Mouse (Mus musculus) hindbrain, embryonic 14.5 days (tissue): ENCODE measurements around the gene Gpr31b. TPM values are rescaled to one million over a fixed set of nuclear protein-coding genes. Genes with fewer than 3 reads are reported as not detected.

Experiments
- polyA plus RNA-seq: library from polyadenylated mRNA; unstranded; fragments of >200 nt; fragmentation: Nextera tagmentation; extraction: Ambion mirVana; gene quantifications from 2 replicates; pipeline ENCODE4 v1.2.1, GENCODE M21; 2014

Gpr31b gene
- polyA plus RNA-seq, 1 experiment from 2014 or later: 0.16 TPM

Other genes starting within 250 kb of the Gpr31b start
- gene Mas1, start 184.2 kb downstream of the Gpr31b start, polyA plus RNA-seq: 0.31 TPM in 1 of 2 replicates, not detected in the other
- gene Mrgprh, start 176.3 kb downstream of the Gpr31b start, polyA plus RNA-seq: not detected in 2 replicates
- 1.8 and 2.5 TPM in 2 replicates for gene Pnldc1, start 142.1 kb downstream of the Gpr31b start, polyA plus RNA-seq
- 392 and 417 TPM in 2 replicates for gene Tcp1, start 136.6 kb downstream of the Gpr31b start, polyA plus RNA-seq
- 112 and 138 TPM in 2 replicates for gene Mrpl18, start 136.0 kb downstream of the Gpr31b start, polyA plus RNA-seq
- 0.52 and 1.1 TPM in 2 replicates for gene Acat3, start 111.7 kb downstream of the Gpr31b start, polyA plus RNA-seq
- 216 and 283 TPM in 2 replicates for gene Acat2, start 91.5 kb downstream of the Gpr31b start, polyA plus RNA-seq
- gene Wtap, start 58.1 kb downstream of the Gpr31b start, polyA plus RNA-seq: 120 and 123 TPM in 2 replicates
- gene Sod2, start 45.5 kb downstream of the Gpr31b start, polyA plus RNA-seq: 163 and 172 TPM in 2 replicates
- 0.29 and 0.44 TPM in 2 replicates for gene Tcp10b, start 8.8 kb upstream of the Gpr31b start, polyA plus RNA-seq
- gene Unc93a, start 79.5 kb upstream of the Gpr31b start, polyA plus RNA-seq: not detected in 2 replicates
- gene Smok2a, start 168.9 kb upstream of the Gpr31b start, polyA plus RNA-seq: not detected in 2 replicates
- gene Smok2b, start 178.0 kb upstream of the Gpr31b start, polyA plus RNA-seq: not detected in 2 replicates